Mouse (Mus musculus) forebrain, embryonic 14.5 days (tissue): ENCODE results near the gene Kirrel3. TPM values are rescaled to one million over a fixed set of nuclear protein-coding genes. Genes with fewer than 3 reads are reported as not detected.
A peak's percentile ranks its signal among the peaks of the same experiment; 100 is the strongest.

ENCODE experiments used
- ATAC-seq: fragments of 200-750 bp; cut with Nextera tagmentation; 2 replicates; pipeline ENCODE4 v1.8.0; 2017; ENCODE audit warnings: mild to moderate bottlenecking, moderate library complexity
- DNase-seq: peaks from one replicate; pipeline ENCODE4 v3.0.0-alpha.2; 2015; ENCODE audit warnings: low spot score
- H3K27ac ChIP-seq: fragments of 300-500 bp; sonication (generic); 2 replicates; pipeline ENCODE4 v1.5.1; 2014; ENCODE audit warnings: low read depth, mild to moderate bottlenecking, control low read depth, low read length, moderate library complexity
- H3K27me3 ChIP-seq: fragments of 300-500 bp; sonication (generic); replicated peaks from 2 replicates; pipeline ENCODE4 v1.6.1; 2014; ENCODE audit warnings: low read length, control low read depth, mixed read lengths; ENCODE audit not compliant: control insufficient read depth, insufficient read depth
- H3K36me3 ChIP-seq: fragments of 300-500 bp; sonication (generic); 2 replicates; pipeline ENCODE4 v1.6.1; 2014; ENCODE audit warnings: low read length, control low read depth; ENCODE audit not compliant: control insufficient read depth, insufficient read depth
- H3K4me1 ChIP-seq: fragments of 300-500 bp; sonication (generic); 2 replicates; pipeline ENCODE4 v1.6.1; 2014; ENCODE audit warnings: antibody characterized with exemption, low read length, control low read depth; ENCODE audit not compliant: control insufficient read depth, insufficient read depth
- H3K4me2 ChIP-seq: fragments of 300-500 bp; sonication (generic); 2 replicates; pipeline ENCODE4 v1.6.1; 2014; ENCODE audit warnings: mild to moderate bottlenecking, control low read depth, low read length
- H3K4me3 ChIP-seq: fragments of 300-500 bp; sonication (generic); 2 replicates; pipeline ENCODE4 v1.5.1; 2014; ENCODE audit warnings: low read depth, low read length, control low read depth
- H3K9ac ChIP-seq: fragments of 300-500 bp; sonication (generic); 2 replicates; pipeline ENCODE4 v1.6.1; 2014; ENCODE audit warnings: mild to moderate bottlenecking, low read length, control low read depth, moderate library complexity
- H3K9me3 ChIP-seq: fragments of 300-500 bp; sonication (generic); replicated peaks from 2 replicates; pipeline ENCODE4 v1.6.1; 2016; ENCODE audit warnings: low read length, control low read depth, mixed read lengths; ENCODE audit not compliant: control insufficient read depth
- WGBS: fragments of 180-500 bp; shearing (Covaris S2); extraction: QIAGEN DNeasy Blood & Tissue Kit; methylation state at CpG from one replicate; pipeline ENCODE4 v1.1.7; 2014; 5-methylcytosine and 5-hydroxymethylcytosine counted together
- polyA plus RNA-seq: library from polyadenylated mRNA; unstranded; fragments of >200 nt; fragmentation: Nextera tagmentation; extraction: Ambion mirVana; gene quantifications from 2 replicates; pipeline ENCODE4 v1.2.1, GENCODE M21; 2014

Gene Kirrel3
- polyA plus RNA-seq, 1 experiment from 2014 or later, result 31.0 TPM

DNA sequence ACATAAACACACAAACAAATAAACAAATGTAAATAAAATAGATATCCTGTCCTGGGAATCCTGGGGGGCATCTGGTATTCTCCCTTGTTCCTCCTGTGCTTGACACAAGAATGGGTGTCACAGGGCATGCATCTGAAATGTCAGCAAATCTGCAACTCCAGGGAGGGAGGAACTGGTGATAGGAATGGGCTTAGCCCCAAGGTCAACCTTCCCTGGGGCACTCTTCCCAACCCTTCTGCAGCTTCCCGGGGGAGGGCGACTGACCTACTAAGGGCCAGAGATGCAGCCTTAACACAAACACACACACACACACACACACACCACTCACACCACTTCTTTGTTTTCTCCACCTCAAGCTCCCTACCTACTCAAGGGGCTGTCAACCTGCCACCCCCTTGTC lies 509.4 kb downstream of the Kirrel3 start:
- Histone ChIP-seq H3K4me1 (peaks cover 28% of the 10 kb centered on the region), H3K9me3 (no peaks in the 10 kb centered on the region), H3K4me2 (no peak overlapping the region), H3K36me3 (no peaks in the 10 kb centered on the region), H3K9ac (no peak overlapping the region), H3K27ac (no peak overlapping the region), H3K27me3 (no peaks in the 10 kb centered on the region), H3K4me3 (no peak overlapping the region)
- no peak for ATAC-seq
- no peak for DNase-seq
- WGBS, result 87% methylated on average over 2 of the region's 2 CpGs

DNA sequence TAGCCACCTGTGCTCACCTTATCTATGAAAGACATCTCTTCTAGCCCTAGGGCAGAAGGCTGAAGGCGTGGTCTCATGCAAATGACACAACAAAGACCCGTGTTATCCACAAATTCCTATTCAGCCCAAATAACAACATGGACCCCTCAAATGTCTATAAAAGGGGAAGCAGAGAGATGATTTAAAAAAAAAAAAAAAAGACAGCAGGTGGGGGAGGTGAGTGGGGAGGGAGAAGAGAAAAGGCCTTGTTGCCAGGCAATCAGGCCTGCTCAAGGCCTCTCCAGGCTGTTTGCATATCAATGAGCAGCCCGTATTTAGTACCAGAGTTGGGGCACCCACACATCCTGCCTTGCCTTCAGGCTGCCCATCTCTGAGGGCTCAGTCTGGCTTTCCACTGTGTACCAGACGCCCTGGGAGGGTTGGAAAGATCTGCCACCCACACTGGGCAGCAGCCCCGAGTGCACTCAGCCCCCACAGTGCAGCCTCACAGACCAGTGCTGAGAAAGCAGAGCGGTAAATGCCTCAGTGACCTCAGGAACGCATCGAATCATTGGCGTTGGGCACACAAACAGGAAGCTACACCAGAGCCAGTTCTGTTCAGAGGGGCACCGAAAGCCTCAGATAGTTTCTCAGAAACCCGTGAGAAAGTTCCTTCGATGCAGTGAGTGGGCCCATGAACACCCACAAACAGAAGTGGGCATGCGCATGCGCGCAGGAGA lies 510.1 kb downstream of the Kirrel3 start:
- 39% methylated on average over 15 of the region's 15 CpGs for whole genome bisulfite sequencing
- ATAC-seq (peak; percentile 81), DNase-seq (peak; percentile 68)
- H3K4me3 ChIP-seq, result no peak overlapping the region
- no peaks in the 10 kb centered on the region for H3K27me3 ChIP-seq
- no peak overlapping the region for H3K4me2 ChIP-seq
- H3K9ac ChIP-seq, result 0 out of 2 replicates have a peak overlapping the region, but pooled peaks have one; percentile 17
- H3K9me3 ChIP-seq, result no peaks in the 10 kb centered on the region
- no peaks in the 10 kb centered on the region for H3K36me3 ChIP-seq
- H3K27ac ChIP-seq, result no peak overlapping the region; the same call in 1 of the 2 replicates
- peaks cover 28% of the 10 kb centered on the region for H3K4me1 ChIP-seq

DNA sequence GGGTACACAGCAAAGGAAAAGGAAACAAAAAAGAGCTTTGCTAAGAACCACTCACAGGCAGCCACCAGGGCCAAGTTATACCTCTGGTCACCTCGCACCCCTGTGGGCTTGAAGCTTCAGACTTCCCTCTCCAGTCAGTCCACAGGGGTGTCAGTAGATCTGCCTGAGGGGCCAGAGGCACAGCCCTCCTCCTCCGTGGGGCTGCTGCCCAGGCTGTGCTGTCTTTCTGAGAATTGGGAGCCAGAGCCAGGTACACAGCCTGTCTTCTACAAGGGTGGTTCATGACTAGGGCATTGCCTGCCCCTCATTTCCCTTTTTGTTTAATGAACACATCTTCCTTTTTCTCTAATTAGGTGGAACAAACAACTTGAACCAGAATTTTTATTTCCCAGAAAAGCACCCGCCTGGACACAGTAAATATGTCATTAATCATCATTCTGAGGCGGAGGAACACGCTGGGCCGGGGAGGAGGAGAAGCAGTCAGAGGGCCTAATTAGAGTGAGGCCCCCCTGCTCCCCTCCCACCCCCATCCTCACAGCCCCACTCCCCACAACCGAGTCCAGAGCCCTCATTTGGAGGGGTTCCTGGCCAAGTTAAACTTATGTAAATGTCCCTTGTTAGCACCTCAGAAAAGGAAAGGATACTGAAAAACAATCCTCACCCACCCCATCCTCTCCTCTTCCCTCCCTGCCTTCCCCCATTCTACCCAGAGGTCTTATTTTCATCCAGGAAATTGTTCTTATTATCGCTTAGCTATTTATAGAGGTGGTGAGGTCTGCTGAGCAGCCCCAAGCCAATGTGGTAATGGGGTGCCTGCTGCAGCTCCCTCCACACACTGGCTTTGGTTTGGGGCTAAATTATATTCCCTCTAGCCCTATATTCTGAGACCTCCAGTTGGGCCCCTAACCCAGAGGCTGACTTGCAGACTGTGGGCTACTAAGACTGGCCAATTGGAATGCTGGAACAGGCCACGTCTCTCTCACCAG lies 512.5 kb downstream of the Kirrel3 start:
- ATAC-seq (peak; percentile 28; the same call in 1 of the 2 replicates), DNase-seq (peak; percentile 47)
- WGBS, result 20% methylated on average over 9 of the region's 9 CpGs

DNA sequence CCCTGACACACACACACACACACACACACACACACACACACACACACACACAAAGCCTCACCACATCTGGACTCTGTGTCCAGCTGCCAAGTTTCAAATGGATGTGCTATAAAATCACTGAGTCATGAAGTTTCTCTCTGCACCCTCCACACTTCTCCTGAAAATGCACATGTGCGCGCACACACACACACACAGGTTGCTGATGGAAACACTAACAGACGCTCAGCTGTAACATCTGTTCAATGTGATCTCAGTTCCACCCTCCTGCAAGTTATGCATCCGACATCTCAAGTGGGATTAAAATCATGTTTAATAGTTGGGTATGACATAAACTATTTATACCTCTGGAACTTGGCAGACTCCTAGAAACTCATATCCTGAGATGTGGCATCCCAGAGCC lies 518.4 kb downstream of the Kirrel3 start:
- H3K4me2 ChIP-seq, result no peak overlapping the region
- no peaks in the 10 kb centered on the region for H3K27me3 ChIP-seq
- WGBS, result 90% methylated on average over 4 of the region's 4 CpGs

More for the DNA sequence above, 512.5 kb downstream of the Kirrel3 start:
- Histone ChIP-seq H3K4me1 (peaks cover 28% of the 10 kb centered on the region), H3K36me3 (no peaks in the 10 kb centered on the region), H3K9ac (no peak overlapping the region), H3K27me3 (no peaks in the 10 kb centered on the region), H3K27ac (no peak overlapping the region), H3K4me2 (no peak overlapping the region), H3K9me3 (no peaks in the 10 kb centered on the region), H3K4me3 (no peak overlapping the region)

DNA sequence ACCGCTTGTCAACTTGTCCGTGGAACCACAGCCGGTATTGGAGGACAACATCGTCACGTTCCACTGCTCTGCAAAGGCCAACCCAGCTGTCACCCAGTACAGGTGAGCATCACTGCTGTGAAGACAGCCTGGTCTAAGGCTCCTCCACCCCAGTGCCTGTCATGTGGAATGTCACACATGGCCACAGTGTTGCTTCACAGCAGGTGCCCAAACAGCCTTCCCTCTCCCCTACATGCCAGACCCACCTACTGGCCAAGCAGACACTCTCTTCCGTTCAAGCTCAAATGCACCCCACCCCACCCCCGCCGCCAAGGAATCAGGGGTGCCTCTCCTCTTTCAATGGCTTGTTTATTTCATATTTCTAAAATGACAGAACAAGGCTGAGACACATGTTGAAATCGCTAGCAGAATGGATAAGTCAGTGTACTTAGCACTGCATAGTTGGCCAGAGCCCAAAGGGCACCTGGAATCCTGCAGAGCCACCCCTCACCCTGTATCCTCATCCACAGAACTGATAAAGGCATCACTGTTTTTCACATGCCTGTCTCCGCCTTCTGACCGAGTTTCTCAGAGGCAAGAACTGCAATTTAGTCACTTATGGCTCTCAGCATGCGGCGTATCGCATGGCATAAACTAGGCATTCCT lies 522.1 kb downstream of the Kirrel3 start:
- 85% methylated on average over 14 of the region's 14 CpGs for WGBS
- no peak for ATAC-seq
- DNase-seq, result no peak
- Histone ChIP-seq H3K9me3 (no peaks in the 10 kb centered on the region), H3K27me3 (no peaks in the 10 kb centered on the region), H3K27ac (no peak overlapping the region), H3K9ac (no peak overlapping the region), H3K36me3 (no peaks in the 10 kb centered on the region), H3K4me3 (no peak overlapping the region), H3K4me1 (no peaks in the 10 kb centered on the region), H3K4me2 (no peak overlapping the region)

More for the DNA sequence above, 518.4 kb downstream of the Kirrel3 start:
- Histone ChIP-seq H3K9me3 (no peaks in the 10 kb centered on the region), H3K4me1 (no peaks in the 10 kb centered on the region), H3K9ac (no peak overlapping the region), H3K4me3 (no peak overlapping the region), H3K27ac (no peak overlapping the region), H3K36me3 (no peaks in the 10 kb centered on the region)
- ATAC-seq (no peak), DNase-seq (no peak)

DNA sequence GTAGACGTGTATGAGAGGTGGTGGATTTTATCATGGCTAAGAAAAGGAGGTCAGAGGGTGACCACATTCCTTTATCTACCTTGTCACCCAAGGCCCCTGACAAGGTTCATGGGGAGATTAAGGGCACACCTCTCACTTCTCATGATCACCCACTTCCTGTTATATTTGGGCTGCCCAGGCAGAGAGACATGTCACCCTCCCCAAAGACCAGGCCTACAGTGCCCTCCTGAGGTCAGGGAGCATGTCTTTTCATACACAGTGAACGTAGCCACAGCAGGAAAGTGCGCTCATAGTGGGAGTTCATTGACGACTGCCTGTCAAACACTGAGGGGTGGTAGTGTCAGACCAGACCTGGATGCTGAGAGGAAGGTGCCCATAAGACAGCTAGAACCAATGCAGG lies 531.1 kb downstream of the Kirrel3 start:
- H3K4me1 ChIP-seq, result peaks cover 16% of the 10 kb centered on the region
- peak overlapping the region; percentile 39; the same call in 1 of the 2 replicates for H3K27ac ChIP-seq
- no peak overlapping the region for H3K4me3 ChIP-seq
- ATAC-seq, result peak; percentile 13; the same call in 1 of the 2 replicates
- H3K36me3 ChIP-seq, result no peaks in the 10 kb centered on the region
- WGBS, result 52% methylated on average over 4 of the region's 4 CpGs
- DNase-seq, result no peak
- H3K4me2 ChIP-seq, result no peak overlapping the region
- no peaks in the 10 kb centered on the region for H3K9me3 ChIP-seq
- no peak overlapping the region for H3K9ac ChIP-seq
- H3K27me3 ChIP-seq, result no peaks in the 10 kb centered on the region

DNA sequence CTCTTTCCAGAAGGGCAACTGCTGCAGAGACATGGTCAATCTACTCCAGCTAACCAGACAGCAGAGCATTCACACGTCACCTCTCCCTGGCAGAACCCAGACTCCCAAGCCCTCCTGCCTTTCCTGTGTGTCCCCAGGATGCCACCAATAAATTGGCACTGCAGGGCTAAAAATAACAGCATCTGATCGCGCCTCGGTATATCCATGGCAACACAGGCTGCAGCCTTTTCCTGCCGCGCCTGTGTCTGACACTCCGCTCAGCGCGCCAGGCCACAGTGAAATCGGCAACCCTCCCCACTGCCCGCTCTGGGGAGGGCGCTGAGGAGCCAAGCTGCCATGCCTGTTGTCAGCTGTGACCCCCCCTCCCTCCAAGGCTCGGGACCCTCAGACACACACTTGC lies 531.9 kb downstream of the Kirrel3 start:
- H3K27ac ChIP-seq, result peak overlapping the region; percentile 39; the same call in 1 of the 2 replicates
- no peak overlapping the region for H3K4me3 ChIP-seq
- H3K4me2 ChIP-seq, result peak overlapping the region; percentile 29
- H3K27me3 ChIP-seq, result no peaks in the 10 kb centered on the region
- no peaks in the 10 kb centered on the region for H3K9me3 ChIP-seq
- peaks cover 16% of the 10 kb centered on the region for H3K4me1 ChIP-seq
- H3K36me3 ChIP-seq, result no peaks in the 10 kb centered on the region
- WGBS, result 13% methylated on average over 13 of the region's 13 CpGs
- DNase-seq, result peak; percentile 87
- no peak overlapping the region; the same call in 1 of the 2 replicates for H3K9ac ChIP-seq
- ATAC-seq, result peak; percentile 80

DNA sequence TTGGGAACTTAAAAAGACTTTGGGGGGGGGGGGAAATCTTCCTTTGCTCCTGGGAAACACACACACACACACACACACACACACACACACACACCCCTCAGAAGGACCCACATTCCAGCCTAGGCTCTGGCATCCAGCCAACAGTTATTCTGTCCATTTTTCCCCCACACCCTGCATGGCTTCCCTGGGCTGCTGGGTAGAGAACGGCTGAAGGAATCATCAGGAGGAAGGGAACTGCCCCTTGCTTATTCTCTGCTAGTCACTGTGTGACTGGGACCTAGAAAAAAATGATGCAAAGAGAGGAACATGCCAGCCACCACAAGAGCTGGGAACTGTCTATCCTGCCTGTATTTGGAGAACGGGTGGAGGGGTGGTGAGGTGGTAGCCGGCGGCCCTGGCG lies 532.4 kb downstream of the Kirrel3 start:
- Histone ChIP-seq H3K4me3 (no peak overlapping the region), H3K9me3 (no peaks in the 10 kb centered on the region), H3K4me2 (peak overlapping the region; percentile 29), H3K4me1 (peaks cover 16% of the 10 kb centered on the region), H3K9ac (no peak overlapping the region; the same call in 1 of the 2 replicates), H3K27ac (no peak overlapping the region), H3K27me3 (no peaks in the 10 kb centered on the region), H3K36me3 (no peaks in the 10 kb centered on the region)
- ATAC-seq (peak; percentile 33; the same call in 1 of the 2 replicates), DNase-seq (no peak)
- 42% methylated on average over 5 of the region's 5 CpGs for WGBS
